Mouse (Mus musculus) myocyte (in vitro differentiated cells): ENCODE results near the gene Ccl9. TPM values are rescaled to one million over a fixed set of nuclear protein-coding genes. Genes with fewer than 3 reads are reported as not detected.

Experiments used
- H3K27me3 ChIP-seq: one replicate; pipeline ENCODE4 v1.6.1; 2011; ENCODE audit not compliant: control insufficient read depth, insufficient read depth, insufficient read length
- H3K36me3 ChIP-seq: one replicate; pipeline ENCODE4 v1.6.1; 2011; ENCODE audit not compliant: control insufficient read depth, insufficient read depth
- H3K4me2 ChIP-seq: one replicate; pipeline ENCODE4 v1.6.1; 2011; ENCODE audit warnings: low read depth, control low read depth
- H3K4me3 ChIP-seq: one replicate; pipeline ENCODE4 v1.5.1; 2011; ENCODE audit warnings: mild to moderate bottlenecking, control low read depth, moderate library complexity
- H3K79me2 ChIP-seq: one replicate; pipeline ENCODE4 v1.6.1; 2011; ENCODE audit not compliant: control insufficient read depth, insufficient read depth
- H3ac ChIP-seq: one replicate; pipeline ENCODE4 v1.6.1; 2011; ENCODE audit not compliant: control insufficient read depth, insufficient read length
- CEBPB ChIP-seq: IDR thresholded peaks from 2 replicates; pipeline ENCODE4 v1.6.1; 2011; ENCODE audit warnings: mild to moderate bottlenecking, moderate library complexity; ENCODE audit not compliant: poor library complexity, insufficient read depth, severe bottlenecking
- E2F4 ChIP-seq: IDR thresholded peaks from one replicate; pipeline ENCODE4 v1.6.1; 2011; ENCODE audit warnings: mild to moderate bottlenecking, control low read depth, moderate library complexity; ENCODE audit not compliant: insufficient read depth
- MAX ChIP-seq: IDR thresholded peaks from one replicate; pipeline ENCODE4 v1.6.1; 2011; ENCODE audit warnings: low read depth, mild to moderate bottlenecking, control low read depth
- MYOD1 ChIP-seq, 3 experiments: IDR thresholded peaks; one replicate each; pipeline ENCODE4 v1.6.1; 2011; ENCODE audit warnings: control low read depth in 2 of 3, low read depth in 2 of 3, mild to moderate bottlenecking in 2 of 3, moderate library complexity in 1 of 3; ENCODE audit not compliant: insufficient read length in 2 of 3, control insufficient read depth in 1 of 3
- MYOG ChIP-seq, 3 experiments: IDR thresholded peaks; one replicate each; pipeline ENCODE4 v1.6.1; 2011; ENCODE audit warnings: control low read depth in 2 of 3, low read depth in 2 of 3, mild to moderate bottlenecking in 2 of 3; ENCODE audit not compliant: insufficient read length in 2 of 3, control insufficient read depth in 1 of 3, insufficient read depth in 1 of 3
- POLR2A ChIP-seq: IDR thresholded peaks from one replicate; pipeline ENCODE4 v1.6.1; 2011; ENCODE audit warnings: low read depth, mild to moderate bottlenecking, control low read depth, moderate library complexity; ENCODE audit not compliant: insufficient read length
- POLR2AphosphoS2 ChIP-seq: IDR thresholded peaks from one replicate; pipeline ENCODE4 v1.6.1; 2011; ENCODE audit warnings: low read depth, control low read depth; ENCODE audit not compliant: insufficient read length
- REST ChIP-seq: IDR thresholded peaks from one replicate; pipeline ENCODE4 v1.6.1; 2011; ENCODE audit warnings: mild to moderate bottlenecking, control low read depth, moderate library complexity; ENCODE audit not compliant: insufficient read depth, insufficient read length
- SRF ChIP-seq: IDR thresholded peaks from one replicate; pipeline ENCODE4 v1.6.1; 2011; ENCODE audit warnings: low read depth; ENCODE audit not compliant: control insufficient read depth, insufficient read length
- TCF12 ChIP-seq: IDR thresholded peaks from one replicate; pipeline ENCODE4 v1.6.1; 2011; ENCODE audit warnings: mild to moderate bottlenecking, control low read depth; ENCODE audit not compliant: poor library complexity, insufficient read depth, severe bottlenecking
- TCF3 ChIP-seq: IDR thresholded peaks from one replicate; pipeline ENCODE4 v1.6.1; 2011; ENCODE audit warnings: low read depth, control low read depth; ENCODE audit not compliant: insufficient read length
- USF1 ChIP-seq: IDR thresholded peaks from one replicate; pipeline ENCODE4 v1.6.1; 2011; ENCODE audit warnings: low read depth, mild to moderate bottlenecking, control low read depth, moderate library complexity
- polyA plus RNA-seq: library from polyadenylated mRNA; unstranded; fragments of >200 nt; fragmentation: generic; extraction: Trizol; gene quantifications from one replicate; pipeline ENCODE4 v1.2.1, GENCODE M21; 2012; ENCODE audit warnings: missing spikeins

Ccl9 gene
- polyA plus RNA-seq, 1 experiment = 8.2 TPM

GRCm38 (mm10) chr11:83581626-83582610, 3.5 kb upstream of the Ccl9 start:
- H3ac ChIP-seq = no peak overlapping the region
- no peaks in the 10 kb centered on the region for H3K36me3 ChIP-seq
- no peaks in the 10 kb centered on the region for H3K79me2 ChIP-seq
- no peaks in the 10 kb centered on the region for H3K27me3 ChIP-seq
- TF ChIP-seq POLR2A (no peak), POLR2AphosphoS2 (no peak), TCF3 (no peak), REST (no peak), USF1 (no peak), MYOG (IDR thresholded peaks at IDR 0.05; ENCODE audit: control insufficient read depth in 1 of 3, insufficient read depth in 1 of 3, insufficient read length in 2 of 3, low read depth in 2 of 3) (no peak), TCF12 (no peak), MAX (no peak), E2F4 (no peak), CEBPB (no peak), MYOD1 (IDR thresholded peaks at IDR 0.05; ENCODE audit: control insufficient read depth in 1 of 3, insufficient read length in 2 of 3, low read depth in 2 of 3) (no peak), SRF (no peak)
- H3K4me3 ChIP-seq = no peak overlapping the region
- peak overlapping the region; percentile 57 for H3K4me2 ChIP-seq

GRCm38 (mm10) chr11:83580699-83581232, 2.3 kb upstream of the Ccl9 start:
- Histone ChIP-seq H3ac (no peak overlapping the region), H3K36me3 (no peaks in the 10 kb centered on the region), H3K27me3 (no peaks in the 10 kb centered on the region), H3K4me2 (peak overlapping the region; percentile 46), H3K79me2 (no peaks in the 10 kb centered on the region), H3K4me3 (no peak overlapping the region)
- 0 out of 2 replicates have a peak, but pooled peaks have one; percentile 24 for TF ChIP-seq CEBPB
- no peak for TF ChIP-seq REST
- no peak for TF ChIP-seq MYOG (IDR thresholded peaks at IDR 0.05; ENCODE audit: control insufficient read depth in 1 of 3, insufficient read depth in 1 of 3, insufficient read length in 2 of 3, low read depth in 2 of 3)
- no peak for TF ChIP-seq POLR2A
- TF ChIP-seq SRF = peak; percentile 48
- peak; percentile 53 for TF ChIP-seq USF1

GRCm38 (mm10) chr11:83578999-83579398, 563 bp upstream of the Ccl9 start:
- TF ChIP-seq REST = no peak
- TF ChIP-seq USF1 = no peak
- no peak for TF ChIP-seq TCF12
- peak in 1 of 3 experiments; percentile 19 for TF ChIP-seq MYOD1 (IDR thresholded peaks at IDR 0.05; ENCODE audit: control insufficient read depth in 1 of 3, insufficient read length in 2 of 3, low read depth in 2 of 3)
- H3K27me3 ChIP-seq = no peaks in the 10 kb centered on the region

GRCm38 (mm10) chr11:83576927-83577555, 1.4 kb downstream of the Ccl9 start:
- Histone ChIP-seq H3K27me3 (no peaks in the 10 kb centered on the region), H3K4me2 (peak overlapping the region; percentile 61), H3K4me3 (no peak overlapping the region), H3K36me3 (no peaks in the 10 kb centered on the region), H3ac (no peak overlapping the region), H3K79me2 (no peaks in the 10 kb centered on the region)
- TF ChIP-seq CEBPB (peak; percentile 98), SRF (no peak)

More at GRCm38 (mm10) chr11:83578999-83579398, 563 bp upstream of the Ccl9 start:
- no peak overlapping the region for H3ac ChIP-seq
- no peaks in the 10 kb centered on the region for H3K36me3 ChIP-seq
- no peaks in the 10 kb centered on the region for H3K79me2 ChIP-seq
- no peak overlapping the region for H3K4me3 ChIP-seq
- H3K4me2 ChIP-seq = no peak overlapping the region

GRCm38 (mm10) chr11:83572834-83573233, 5.6 kb downstream of the Ccl9 start:
- Histone ChIP-seq H3K36me3 (no peaks in the 10 kb centered on the region), H3K79me2 (no peaks in the 10 kb centered on the region), H3K4me3 (no peak overlapping the region), H3K27me3 (no peaks in the 10 kb centered on the region), H3K4me2 (no peak overlapping the region), H3ac (no peak overlapping the region)
- TF ChIP-seq TCF3 (no peak), REST (no peak), CEBPB (no peak), USF1 (no peak), POLR2AphosphoS2 (no peak), SRF (no peak), E2F4 (no peak), MYOG (IDR thresholded peaks at IDR 0.05; ENCODE audit: control insufficient read depth in 1 of 3, insufficient read depth in 1 of 3, insufficient read length in 2 of 3, low read depth in 2 of 3) (no peak), POLR2A (no peak), TCF12 (no peak), MAX (no peak), MYOD1 (IDR thresholded peaks at IDR 0.05; ENCODE audit: control insufficient read depth in 1 of 3, insufficient read length in 2 of 3, low read depth in 2 of 3) (no peak)
